Mouse (Mus musculus) neural tube, embryonic 14.5 days (tissue): ENCODE measurements around the gene Klhl11. TPM values are rescaled to one million over a fixed set of nuclear protein-coding genes. Genes with fewer than 3 reads are reported as not detected.

ENCODE experiments used
- ATAC-seq: fragments of 200-750 bp; cut with Nextera tagmentation; 2 replicates; pipeline ENCODE4 v1.8.0; 2017; ENCODE audit warnings: low read depth, mild to moderate bottlenecking, moderate TSS enrichment, moderate library complexity
- H3K27ac ChIP-seq: fragments of 300-500 bp; sonication (generic); 2 replicates; pipeline ENCODE4 v1.5.1; 2014; ENCODE audit warnings: low read depth, mild to moderate bottlenecking, control low read depth, low read length, moderate library complexity, mixed read lengths
- H3K27me3 ChIP-seq: fragments of 300-500 bp; sonication (generic); 2 replicates; pipeline ENCODE4 v1.6.1; 2014; ENCODE audit warnings: low read length; ENCODE audit not compliant: control insufficient read depth, insufficient read depth
- H3K36me3 ChIP-seq: fragments of 300-500 bp; sonication (generic); 2 replicates; pipeline ENCODE4 v1.6.1; 2014; ENCODE audit warnings: low read length, mixed read lengths; ENCODE audit not compliant: control insufficient read depth, insufficient read depth
- H3K4me1 ChIP-seq: fragments of 300-500 bp; sonication (generic); 2 replicates; pipeline ENCODE4 v1.6.1; 2014; ENCODE audit warnings: low read length; ENCODE audit not compliant: control insufficient read depth, insufficient read depth
- H3K4me2 ChIP-seq: fragments of 300-500 bp; sonication (generic); 2 replicates; pipeline ENCODE4 v1.6.1; 2014; ENCODE audit warnings: mild to moderate bottlenecking, low read depth, low read length, control low read depth
- H3K4me3 ChIP-seq: fragments of 300-500 bp; sonication (generic); 2 replicates; pipeline ENCODE4 v1.5.1; 2014; ENCODE audit warnings: low read depth, low read length, control low read depth, mixed read lengths
- H3K9ac ChIP-seq: fragments of 300-500 bp; sonication (generic); replicated peaks from 2 replicates; pipeline ENCODE4 v1.6.1; 2014; ENCODE audit warnings: low read depth, mild to moderate bottlenecking, control low read depth, low read length, mixed read lengths
- H3K9me3 ChIP-seq: fragments of 300-500 bp; sonication (generic); 2 replicates; pipeline ENCODE4 v1.6.1; 2016; ENCODE audit warnings: low read length; ENCODE audit not compliant: control insufficient read depth
- WGBS: fragments of 180-500 bp; shearing (Covaris S2); extraction: QIAGEN DNeasy Blood & Tissue Kit; methylation state at CpG from one replicate; pipeline ENCODE4 v1.1.7; 2014; 5-methylcytosine and 5-hydroxymethylcytosine counted together
- polyA plus RNA-seq: library from polyadenylated mRNA; unstranded; fragments of >200 nt; fragmentation: Nextera tagmentation; extraction: Ambion mirVana; gene quantifications from 2 replicates; pipeline ENCODE4 v1.2.1, GENCODE M21; 2014

Gene Klhl11
- polyA plus RNA-seq, 1 experiment from 2014 or later: 15.7 TPM

GRCm38 (mm10) chr11:100510556-100510955 lies 38.0 kb upstream of the Klhl11 start:
- no peaks in the 10 kb centered on the region for H3K4me1 ChIP-seq
- no peak overlapping the region for H3K27ac ChIP-seq
- WGBS: 99% methylated on average over 2 of the region's 2 CpGs
- H3K27me3 ChIP-seq: no peaks in the 10 kb centered on the region
- no peak for ATAC-seq
- H3K4me2 ChIP-seq: no peak overlapping the region
- H3K9me3 ChIP-seq: no peaks in the 10 kb centered on the region
- H3K9ac ChIP-seq: no peak overlapping the region
- H3K4me3 ChIP-seq: no peak overlapping the region
- peaks cover 66% of the 10 kb centered on the region for H3K36me3 ChIP-seq

DNA sequence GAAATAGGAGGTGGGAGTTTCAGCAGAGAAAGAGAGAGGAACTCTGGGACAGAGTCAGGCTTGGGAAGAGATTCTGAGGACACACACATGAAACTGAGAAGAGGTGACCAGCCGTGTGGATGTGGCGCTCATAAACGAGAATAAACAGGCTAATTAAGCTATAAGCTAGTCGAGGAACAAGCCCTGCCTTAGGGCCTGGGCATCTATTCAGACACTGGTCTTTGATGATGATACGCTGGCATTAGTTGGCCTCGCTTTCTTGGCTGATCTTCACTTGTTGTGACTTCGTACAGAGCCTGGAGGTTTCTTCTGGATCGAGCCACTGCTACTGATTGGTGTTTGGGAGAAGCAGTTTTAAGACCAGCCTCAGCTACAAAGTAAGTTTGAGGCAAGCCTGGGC lies 33.5 kb upstream of the Klhl11 start:
- H3K4me3 ChIP-seq: no peak overlapping the region
- ATAC-seq: no peak
- 95% methylated on average over 8 of the region's 8 CpGs for WGBS
- H3K27ac ChIP-seq: no peak overlapping the region
- H3K4me1 ChIP-seq: no peaks in the 10 kb centered on the region
- H3K36me3 ChIP-seq: peaks cover 67% of the 10 kb centered on the region
- no peak overlapping the region for H3K9ac ChIP-seq
- no peaks in the 10 kb centered on the region for H3K27me3 ChIP-seq
- no peaks in the 10 kb centered on the region for H3K9me3 ChIP-seq
- no peak overlapping the region for H3K4me2 ChIP-seq

DNA sequence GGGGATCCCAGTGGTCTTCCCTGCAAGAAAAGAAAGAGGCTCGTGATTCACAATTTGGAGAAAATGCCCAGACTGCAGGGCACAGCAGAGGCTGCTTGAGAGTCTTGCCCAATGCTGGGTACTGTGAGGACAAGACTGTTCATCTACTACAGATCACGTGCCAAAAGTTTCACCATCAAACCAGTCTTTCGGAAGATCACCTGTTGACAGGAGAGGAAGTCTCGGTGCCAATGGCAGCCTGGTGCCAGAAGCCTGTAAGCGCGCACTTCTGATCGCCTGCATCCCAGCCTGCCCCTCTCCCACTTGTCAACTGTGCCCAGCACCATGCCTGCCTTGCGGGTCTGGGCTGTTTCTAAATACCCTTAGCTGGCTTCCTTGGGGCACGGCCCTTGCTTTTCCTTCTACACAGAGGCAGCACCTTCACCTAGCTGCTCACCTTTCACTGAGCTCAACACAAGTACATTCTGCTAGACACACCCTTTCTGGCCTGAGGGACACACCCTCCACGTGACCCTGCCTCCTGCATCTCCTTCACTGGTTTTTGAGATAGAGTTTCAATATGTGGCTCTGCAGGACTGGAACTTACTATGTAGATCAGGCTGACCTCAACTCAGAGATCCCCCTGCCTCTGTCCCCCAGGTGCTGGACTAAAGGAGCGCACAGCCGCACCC lies 32.6 kb upstream of the Klhl11 start:
- Histone ChIP-seq H3K27me3 (no peaks in the 10 kb centered on the region), H3K27ac (no peak overlapping the region), H3K4me3 (no peak overlapping the region), H3K9ac (no peak overlapping the region), H3K9me3 (no peaks in the 10 kb centered on the region), H3K4me1 (no peaks in the 10 kb centered on the region), H3K36me3 (peaks cover 65% of the 10 kb centered on the region), H3K4me2 (no peak overlapping the region)
- 98% methylated on average over 12 of the region's 12 CpGs for WGBS
- ATAC-seq: no peak

GRCm38 (mm10) chr11:100501321-100501720 lies 28.8 kb upstream of the Klhl11 start:
- WGBS: 56% methylated on average over 6 of the region's 6 CpGs
- ATAC-seq: no peak
- peaks cover 75% of the 10 kb centered on the region for H3K36me3 ChIP-seq
- H3K27ac ChIP-seq: no peak overlapping the region
- no peaks in the 10 kb centered on the region for H3K27me3 ChIP-seq
- no peak overlapping the region for H3K4me2 ChIP-seq
- H3K4me3 ChIP-seq: no peak overlapping the region
- H3K4me1 ChIP-seq: no peaks in the 10 kb centered on the region
- H3K9me3 ChIP-seq: no peaks in the 10 kb centered on the region
- H3K9ac ChIP-seq: no peak overlapping the region

- WGBS: 83% methylated on average over 7 of the region's 7 CpGs
- no peaks in the 10 kb centered on the region for H3K27me3 ChIP-seq
- no peaks in the 10 kb centered on the region for H3K9me3 ChIP-seq
- H3K4me2 ChIP-seq: no peak overlapping the region
- H3K36me3 ChIP-seq: peaks cover 76% of the 10 kb centered on the region
- no peaks in the 10 kb centered on the region for H3K4me1 ChIP-seq
- no peak overlapping the region for H3K9ac ChIP-seq
- no peak for ATAC-seq
- no peak overlapping the region for H3K4me3 ChIP-seq
- no peak overlapping the region for H3K27ac ChIP-seq
These were observed 28.1 kb upstream of the Klhl11 start for GRCm38 (mm10) chr11:100500651-100501050.

- Histone ChIP-seq H3K27ac (no peak overlapping the region), H3K27me3 (no peaks in the 10 kb centered on the region), H3K4me3 (no peak overlapping the region), H3K9me3 (no peaks in the 10 kb centered on the region), H3K36me3 (peaks cover 77% of the 10 kb centered on the region), H3K9ac (no peak overlapping the region), H3K4me2 (no peak overlapping the region), H3K4me1 (no peaks in the 10 kb centered on the region)
- ATAC-seq: no peak
- 89% methylated on average over 3 of the region's 3 CpGs for WGBS
These were observed 27.7 kb upstream of the Klhl11 start for GRCm38 (mm10) chr11:100500241-100500640.

DNA sequence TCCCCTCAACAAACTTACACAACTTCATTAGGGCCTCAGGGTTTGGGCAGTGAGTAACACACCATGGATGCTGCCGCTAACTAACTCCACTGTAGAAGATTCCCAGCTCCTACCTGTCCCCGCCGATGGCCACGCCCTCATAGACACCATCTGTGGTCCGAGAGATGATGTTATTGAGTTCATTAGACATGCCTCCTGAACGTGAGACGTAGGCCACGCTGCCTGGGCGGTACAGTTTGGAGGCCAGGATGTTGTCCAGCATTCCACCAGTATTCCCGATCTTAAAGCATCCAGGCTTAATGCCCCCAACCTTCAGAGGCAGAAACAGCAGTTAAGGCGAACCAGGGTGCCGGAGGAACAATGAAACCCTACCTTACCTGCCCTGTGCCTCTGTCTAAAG lies 21.2 kb upstream of the Klhl11 start:
- H3K27me3 ChIP-seq: no peaks in the 10 kb centered on the region
- H3K4me3 ChIP-seq: no peak overlapping the region
- ATAC-seq: no peak
- H3K4me1 ChIP-seq: no peaks in the 10 kb centered on the region
- no peaks in the 10 kb centered on the region for H3K9me3 ChIP-seq
- no peak overlapping the region for H3K27ac ChIP-seq
- no peak overlapping the region for H3K9ac ChIP-seq
- 93% methylated on average over 12 of the region's 12 CpGs for WGBS
- peaks cover 91% of the 10 kb centered on the region for H3K36me3 ChIP-seq
- no peak overlapping the region for H3K4me2 ChIP-seq

GRCm38 (mm10) chr11:100490951-100491350 lies 18.4 kb upstream of the Klhl11 start:
- H3K36me3 ChIP-seq: peaks cover 81% of the 10 kb centered on the region
- H3K27ac ChIP-seq: no peak overlapping the region
- no peak overlapping the region for H3K4me3 ChIP-seq
- WGBS: 93% methylated on average over 6 of the region's 6 CpGs
- no peaks in the 10 kb centered on the region for H3K9me3 ChIP-seq
- no peaks in the 10 kb centered on the region for H3K27me3 ChIP-seq
- no peak overlapping the region for H3K9ac ChIP-seq
- no peak for ATAC-seq
- no peaks in the 10 kb centered on the region for H3K4me1 ChIP-seq
- no peak overlapping the region for H3K4me2 ChIP-seq

DNA sequence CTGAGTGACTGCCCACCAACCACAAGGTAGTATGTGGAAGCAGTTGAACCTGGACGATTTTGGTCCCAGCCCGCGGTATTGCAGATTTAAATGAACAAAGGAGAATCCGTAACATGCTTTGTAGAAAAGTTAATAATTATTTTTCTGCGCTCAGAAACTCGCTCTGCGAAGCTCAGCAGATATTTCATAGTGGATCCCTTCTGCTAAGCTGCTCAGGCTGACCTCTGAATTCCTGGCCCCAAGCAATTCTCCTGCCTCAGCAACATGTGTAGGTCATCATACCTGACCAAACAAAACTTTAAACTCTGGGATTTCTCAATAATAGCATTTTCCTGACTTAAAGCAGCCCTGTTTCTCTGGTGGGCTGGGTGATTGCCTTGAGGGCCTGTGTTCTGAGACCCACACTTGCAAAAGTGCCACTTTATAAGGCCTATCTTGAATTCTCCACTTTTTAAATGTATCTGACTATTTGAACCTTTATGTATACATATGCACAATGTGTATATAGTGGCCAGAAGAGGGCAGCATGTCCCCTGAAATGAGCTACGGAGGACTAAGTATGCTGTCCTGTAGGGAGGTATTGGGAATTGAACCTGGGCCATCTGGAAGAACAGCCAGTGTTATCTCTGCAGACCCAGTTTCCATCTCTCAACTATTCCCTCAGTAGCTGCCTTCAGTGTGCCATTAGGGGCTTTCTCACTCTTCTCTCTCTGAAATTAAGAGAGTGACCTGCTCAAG lies 13.4 kb upstream of the Klhl11 start:
- WGBS: 93% methylated on average over 8 of the region's 8 CpGs
- Histone ChIP-seq H3K4me2 (no peak overlapping the region), H3K27me3 (no peaks in the 10 kb centered on the region), H3K27ac (no peak overlapping the region), H3K4me3 (no peak overlapping the region), H3K9ac (no peak overlapping the region), H3K36me3 (peaks cover 80% of the 10 kb centered on the region), H3K9me3 (no peaks in the 10 kb centered on the region), H3K4me1 (no peaks in the 10 kb centered on the region)
- no peak for ATAC-seq
